Mouse (Mus musculus) gastrocnemius, postnatal 14 days (tissue): ENCODE measurements at regions not wholly inside any gene's neighbourhood (a gene's known extent, or its start where the extent isn't known, plus 50 kb on each side); places are given as distances from the start of the nearest gene placed in this dataset.

ENCODE experiments used
- DNase-seq: peaks from one replicate; pipeline ENCODE4 v3.0.0; 2021; ENCODE audit warnings: mixed read lengths
- intact Hi-C: fragments of 180-260 bp; cut with DNase I; formaldehyde crosslinking; loops from one replicate; pipeline ENCODE4 v1.15.1; 2025; ENCODE audit warnings: low total_unique reads

DNA sequence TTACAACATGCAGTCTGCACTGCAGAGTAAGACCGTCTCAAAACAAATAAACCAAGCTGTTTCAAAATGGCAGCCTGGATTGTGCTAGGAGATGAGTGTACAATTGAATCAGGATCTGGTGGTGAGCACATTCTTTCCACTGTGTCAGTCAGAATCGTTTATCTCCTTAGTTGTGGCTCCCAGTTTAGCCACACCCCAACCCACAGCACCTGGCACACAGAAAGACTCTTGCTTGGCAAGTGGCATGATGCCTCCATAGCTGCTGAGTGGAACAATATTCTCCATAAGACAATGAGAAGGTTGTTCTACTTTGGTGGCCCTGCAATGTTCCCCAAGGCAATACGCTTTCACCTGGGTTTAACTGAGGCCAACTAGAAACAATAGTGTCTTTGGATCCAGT is 616.6 kb downstream of the Insc start:
- intact Hi-C loops = no loop called here
- DNase-seq = no peak

DNA sequence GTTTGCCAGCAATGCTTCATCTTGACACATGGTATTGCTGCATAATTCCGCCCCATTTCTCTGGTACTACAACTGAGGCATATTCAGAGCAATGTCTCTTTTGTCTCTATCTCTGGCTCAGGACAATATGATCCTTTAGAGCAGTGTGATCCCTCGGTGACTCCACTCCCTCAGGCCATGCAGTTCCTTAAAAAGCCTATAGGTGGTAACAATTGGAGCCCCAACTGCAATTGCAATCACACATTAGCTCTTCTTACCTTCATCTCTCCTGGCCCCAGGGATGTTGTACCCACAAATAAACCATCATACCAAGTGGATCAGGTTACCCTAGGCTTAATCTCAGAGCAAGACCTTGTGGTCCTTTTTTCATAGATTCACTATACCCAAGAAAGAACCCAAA is 618.6 kb downstream of the Insc start:
- intact Hi-C loops = no loop called here
- DNase-seq = no peak

DNA sequence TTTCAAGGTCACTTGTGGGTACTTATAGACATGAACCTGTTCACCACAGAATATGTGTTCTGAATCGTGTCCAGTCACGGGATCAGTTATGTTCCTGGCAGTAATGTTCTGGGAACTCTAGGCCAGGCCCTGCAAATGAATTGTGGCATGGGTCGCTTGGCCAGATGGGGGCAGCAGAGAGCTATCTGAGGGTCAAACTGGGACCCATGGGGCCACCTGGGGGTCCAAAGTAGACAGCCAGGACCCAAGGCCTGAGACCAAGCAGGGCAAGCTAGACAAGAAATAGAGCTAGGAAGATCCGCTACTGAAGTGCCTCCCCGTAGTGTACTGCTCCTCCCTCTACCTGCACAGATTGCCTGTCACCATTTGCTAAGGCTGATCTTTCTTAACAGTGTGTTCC is 623.4 kb downstream of the Insc start:
- intact Hi-C loops = loop anchor here (5.0 kb wide), 1 partner anchor 670 kb away; the partner anchor contains the start of genes 1110004F10Rik and Sox6
- DNase-seq = peak; percentile 68

DNA sequence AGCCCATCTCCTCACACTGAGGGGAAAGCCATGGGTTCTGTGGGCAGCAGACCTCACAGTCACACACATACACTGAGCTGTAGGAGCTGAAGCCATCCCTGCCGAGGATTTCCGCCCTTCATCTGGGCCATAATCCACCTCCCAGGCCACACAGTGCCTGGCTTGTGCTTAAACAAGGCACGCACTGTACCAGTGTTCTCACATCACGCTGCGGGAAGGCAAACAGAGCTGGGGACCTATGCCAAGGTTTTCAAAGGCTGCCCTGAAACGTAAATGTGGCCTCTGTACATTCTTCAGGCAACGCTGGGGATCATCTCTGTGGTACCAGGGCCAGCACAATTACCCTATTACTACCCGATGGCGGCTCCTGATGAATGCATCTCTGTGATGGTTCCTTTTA is 627.6 kb downstream of the Insc start:
- intact Hi-C loops = no loop called here
- DNase-seq = no peak

DNA sequence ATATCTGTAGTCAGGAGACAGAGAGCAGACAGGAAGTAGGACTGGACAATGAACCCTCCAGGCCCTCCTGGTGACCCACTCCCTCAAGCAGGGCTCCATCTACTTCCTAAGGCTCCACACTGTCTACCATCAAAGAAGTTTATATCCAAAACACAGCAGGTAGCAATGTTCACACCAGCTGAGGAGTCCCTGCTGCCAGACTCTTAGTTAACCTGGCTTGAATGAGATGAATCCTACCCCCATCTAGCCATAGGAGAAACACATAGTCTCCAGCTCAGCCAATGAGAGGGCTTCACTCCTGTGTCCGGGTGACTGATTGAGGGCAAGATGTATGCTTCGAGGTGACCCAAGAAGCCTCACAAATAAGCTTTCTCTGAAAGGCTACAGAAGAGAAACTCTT is 629.4 kb downstream of the Insc start:
- DNase-seq = no peak
- intact Hi-C loops = no loop called here

GRCm38 (mm10) chr7:115373781-115374533 is 630.5 kb downstream of the Insc start:
- intact Hi-C loops = no loop called here
- no peak for DNase-seq

DNA sequence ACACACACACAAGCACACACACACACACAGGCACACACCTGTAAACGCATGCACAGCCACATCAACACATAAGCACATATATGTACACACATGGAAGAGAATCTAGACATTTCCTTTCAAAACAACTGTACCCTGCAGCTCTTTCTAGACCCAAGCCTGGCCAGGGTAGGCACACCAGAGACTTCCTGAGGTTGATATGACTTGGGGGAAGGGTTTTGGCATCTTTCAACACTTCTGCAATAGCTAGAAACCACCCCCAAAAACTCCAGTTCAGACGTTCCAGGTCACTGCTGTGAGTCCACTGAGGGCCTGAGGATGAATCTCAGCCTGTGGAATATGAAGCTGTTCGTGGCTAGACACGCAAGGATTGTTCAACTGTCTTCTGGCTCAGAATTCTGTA is 632.6 kb downstream of the Insc start:
- DNase-seq = no peak

GRCm38 (mm10) chr7:115378836-115379235 is 635.3 kb downstream of the Insc start:
- intact Hi-C loops = no loop called here
- DNase-seq = no peak

More for the DNA sequence above, 632.6 kb downstream of the Insc start:
- intact Hi-C loops = no loop called here

GRCm38 (mm10) chr7:115379600-115379999 is 636.1 kb downstream of the Insc start:
- intact Hi-C loops = no loop called here
- no peak for DNase-seq

GRCm38 (mm10) chr7:115380989-115381610 is 637.6 kb downstream of the Insc start:
- DNase-seq = no peak
- intact Hi-C loops = no loop called here

GRCm38 (mm10) chr7:115382876-115383275 is 639.4 kb downstream of the Insc start:
- intact Hi-C loops = no loop called here

DNA sequence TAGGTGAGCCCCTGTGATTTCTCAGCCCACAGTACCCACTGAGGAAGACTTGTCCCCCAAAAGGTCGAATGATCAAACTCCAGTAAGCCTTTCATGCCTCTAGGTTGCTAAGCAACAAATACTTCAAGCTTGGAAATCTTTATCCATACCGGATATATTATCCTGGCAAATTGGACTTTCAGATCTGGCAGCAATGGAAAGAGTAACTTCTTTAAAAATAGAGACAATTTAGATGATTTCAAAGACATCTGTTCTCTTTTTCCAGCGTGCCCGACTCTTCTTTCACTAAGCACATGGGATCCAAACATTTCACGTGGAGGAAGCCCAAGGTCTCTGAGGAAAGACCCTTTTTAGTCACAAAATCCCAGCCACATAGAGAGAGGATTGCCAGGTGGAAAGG is 645.4 kb downstream of the Insc start:
- DNase-seq = no peak
- intact Hi-C loops = no loop called here

More at GRCm38 (mm10) chr7:115382876-115383275, 639.4 kb downstream of the Insc start:
- DNase-seq = no peak

GRCm38 (mm10) chr7:115392520-115392919 is 646.1 kb downstream of the Sox6 start:
- intact Hi-C loops = no loop called here
- DNase-seq = no peak

GRCm38 (mm10) chr7:115398202-115398601 is 640.4 kb downstream of the Sox6 start:
- no peak for DNase-seq
- intact Hi-C loops = no loop called here

- intact Hi-C loops = no loop called here
- DNase-seq = no peak
Observed at GRCm38 (mm10) chr7:115399461-115399860, 639.1 kb downstream of the Sox6 start.

DNA sequence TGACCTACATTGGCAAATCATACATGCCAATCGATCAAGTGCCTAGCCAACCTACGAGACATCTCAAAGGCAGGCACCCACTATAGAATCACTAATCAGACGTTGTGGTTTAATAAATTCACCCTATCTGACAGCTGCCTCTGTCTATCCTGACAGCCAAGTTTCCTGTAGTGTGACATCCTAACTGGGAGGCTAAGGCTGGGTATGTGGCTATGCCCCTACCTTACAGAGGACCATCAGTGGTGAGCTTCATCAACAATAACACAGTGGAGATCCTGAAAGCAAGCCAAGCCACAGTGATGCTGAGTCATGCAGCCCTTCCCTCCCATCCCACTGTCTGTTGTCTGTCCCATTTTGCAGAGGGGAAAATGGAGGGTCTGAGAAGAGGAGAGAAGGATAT is 630.7 kb downstream of the Sox6 start:
- intact Hi-C loops = no loop called here
- no peak for DNase-seq

DNA sequence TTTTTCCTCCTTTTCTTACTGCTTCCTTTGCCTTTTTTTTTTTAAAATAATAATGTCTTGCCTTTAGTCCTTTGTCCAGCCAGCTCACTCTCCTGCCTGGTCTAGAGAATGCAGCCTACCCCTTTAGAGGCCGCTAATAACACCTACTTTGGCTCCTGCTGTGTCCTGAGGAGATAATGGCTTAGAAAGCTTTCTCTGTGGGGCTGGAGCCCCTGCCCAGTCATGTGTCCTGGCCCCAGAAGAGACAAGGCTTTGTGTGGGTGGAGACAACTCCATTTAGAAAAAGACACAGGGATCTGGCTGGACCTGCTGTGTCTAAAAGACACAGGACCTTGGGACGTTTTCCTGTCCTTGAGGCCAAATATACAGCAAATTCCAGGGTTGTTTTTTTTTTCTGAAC is 629.7 kb downstream of the Sox6 start:
- no peak for DNase-seq
- intact Hi-C loops = no loop called here

DNA sequence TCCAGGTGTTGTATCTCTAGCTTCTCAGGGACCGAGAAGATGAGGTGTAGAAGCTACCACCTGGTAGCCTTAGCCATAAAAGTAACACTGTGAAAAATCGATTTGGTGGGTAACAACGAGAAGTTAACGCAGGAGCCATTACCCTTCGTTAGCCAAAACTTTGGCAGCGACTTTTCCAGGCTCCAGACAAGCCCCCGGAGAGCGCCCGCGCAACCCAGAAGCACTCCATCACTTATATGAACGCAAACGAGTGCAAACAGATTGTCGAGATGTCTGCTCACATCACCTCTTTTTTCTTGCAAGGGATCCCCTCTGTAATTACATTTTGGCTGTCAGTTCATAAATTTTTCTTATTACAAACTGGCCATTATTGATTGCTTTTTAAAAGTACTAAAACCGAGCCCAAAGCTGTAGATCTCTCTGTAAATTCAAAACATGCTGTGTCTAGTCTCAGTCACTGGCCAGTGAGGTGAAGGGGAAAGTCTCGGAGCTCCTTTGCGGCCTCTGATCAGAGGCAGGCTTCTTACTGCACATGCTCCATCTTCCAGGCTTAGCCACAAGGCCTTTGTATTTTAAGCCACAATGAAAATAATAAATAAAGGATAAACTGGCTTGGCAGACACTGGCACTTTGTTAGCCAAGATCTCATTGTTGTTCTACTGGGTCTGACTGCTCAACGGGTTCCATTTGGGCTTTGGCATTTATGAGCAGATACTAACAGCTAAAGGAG is 627.9 kb downstream of the Sox6 start:
- no peak for DNase-seq
- intact Hi-C loops = no loop called here

GRCm38 (mm10) chr7:115411456-115411855 is 627.1 kb downstream of the Sox6 start:
- peak; percentile 13 for DNase-seq
- intact Hi-C loops = no loop called here

GRCm38 (mm10) chr7:115415147-115415561 is 623.4 kb downstream of the Sox6 start:
- no peak for DNase-seq
- intact Hi-C loops = no loop called here
